Mouse (Mus musculus): ENCODE data around the gene Gfi1b.

The Gfi1b gene

GRCm38 (mm10) chr2:28622521-28623124 lies 841 bp upstream of the Gfi1b start:
- peak in 1 of 2 experiments; percentile 41 for DNase-seq (ENCODE audit: low spot score in 2 of 2)

- no peak for DNase-seq (ENCODE audit: low spot score in 2 of 2)
These were observed 671 bp downstream of the Gfi1b start for GRCm38 (mm10) chr2:28621111-28621510.

GRCm38 (mm10) chr2:28620522-28620921 lies 1.3 kb downstream of the Gfi1b start:
- DNase-seq (ENCODE audit: low spot score in 2 of 2): no peak

DNA sequence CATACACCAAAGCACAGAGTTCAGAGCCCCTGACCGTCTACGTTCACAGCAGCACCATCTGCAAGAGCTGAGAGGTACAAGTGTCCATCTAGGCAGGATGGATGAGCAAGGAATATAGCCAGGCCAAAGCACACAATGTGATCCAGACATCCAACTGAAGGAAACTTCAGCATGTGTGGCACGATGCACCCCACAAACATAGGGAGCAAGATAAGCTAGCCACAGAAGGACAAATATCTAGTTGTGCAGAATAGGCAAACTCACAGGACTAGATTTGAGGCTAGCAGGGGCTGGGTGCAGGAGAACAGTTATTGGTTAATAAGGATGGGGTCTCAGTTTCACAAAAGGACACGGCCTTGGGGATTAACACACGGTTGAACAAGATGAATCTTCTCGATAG lies 2.4 kb downstream of the Gfi1b start:
- DNase-seq (ENCODE audit: low spot score in 2 of 2): no peak

- no peak for DNase-seq (ENCODE audit: low spot score in 2 of 2)
These were observed 2.9 kb downstream of the Gfi1b start for GRCm38 (mm10) chr2:28618777-28619336.

DNA sequence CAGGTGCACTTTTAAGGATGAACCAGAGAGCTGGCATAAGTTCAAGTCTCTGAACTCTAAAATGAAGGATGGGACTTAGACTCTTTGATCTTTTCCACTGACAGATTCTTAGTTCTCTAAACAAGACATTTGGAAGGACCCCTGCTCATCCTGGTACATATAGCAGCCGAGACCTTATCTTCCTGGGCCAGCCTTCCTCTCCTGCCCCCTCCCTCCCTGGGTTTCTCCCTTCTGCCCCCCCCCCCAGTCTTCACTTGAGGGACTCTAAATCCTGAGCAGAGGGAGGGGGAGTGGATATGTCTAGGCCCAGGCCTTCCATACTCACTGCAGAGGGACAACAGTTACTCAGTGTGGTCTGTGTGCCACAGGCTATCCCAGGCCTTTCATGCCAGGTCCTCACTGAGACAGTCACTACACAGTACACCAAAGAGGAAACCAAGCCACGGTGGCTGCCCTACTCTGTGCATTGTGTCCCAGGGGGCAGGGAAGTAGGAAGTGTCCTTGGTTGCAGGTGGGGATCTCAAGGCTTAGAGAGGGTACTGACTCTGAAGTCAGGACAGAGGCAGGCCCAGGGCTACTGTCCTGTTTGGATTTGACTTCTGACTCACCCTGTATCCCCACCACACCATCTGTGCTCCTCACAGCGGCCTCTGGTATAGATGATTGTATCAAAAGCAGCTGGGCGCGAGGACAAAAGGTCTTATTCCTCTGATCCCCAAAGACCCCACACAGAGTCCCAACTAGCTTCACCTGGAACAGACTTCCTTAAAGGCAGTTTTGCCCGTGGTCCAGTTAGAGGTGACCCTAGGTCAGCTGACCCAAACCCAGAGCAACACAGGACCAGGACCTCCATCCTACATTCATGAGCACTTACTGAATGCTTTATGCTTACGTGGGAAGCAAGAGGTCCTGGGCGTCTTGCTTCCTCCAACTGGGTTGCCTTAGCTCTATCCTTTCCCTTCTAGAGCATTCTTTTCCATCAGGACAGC lies 4.0 kb downstream of the Gfi1b start:
- DNase-seq (ENCODE audit: low spot score in 2 of 2): no peak

- no peak for DNase-seq (ENCODE audit: low spot score in 2 of 2)
These were observed 4.9 kb downstream of the Gfi1b start for GRCm38 (mm10) chr2:28616874-28617273.

GRCm38 (mm10) chr2:28616358-28616757 lies 5.4 kb downstream of the Gfi1b start:
- DNase-seq (ENCODE audit: low spot score in 2 of 2): no peak

DNA sequence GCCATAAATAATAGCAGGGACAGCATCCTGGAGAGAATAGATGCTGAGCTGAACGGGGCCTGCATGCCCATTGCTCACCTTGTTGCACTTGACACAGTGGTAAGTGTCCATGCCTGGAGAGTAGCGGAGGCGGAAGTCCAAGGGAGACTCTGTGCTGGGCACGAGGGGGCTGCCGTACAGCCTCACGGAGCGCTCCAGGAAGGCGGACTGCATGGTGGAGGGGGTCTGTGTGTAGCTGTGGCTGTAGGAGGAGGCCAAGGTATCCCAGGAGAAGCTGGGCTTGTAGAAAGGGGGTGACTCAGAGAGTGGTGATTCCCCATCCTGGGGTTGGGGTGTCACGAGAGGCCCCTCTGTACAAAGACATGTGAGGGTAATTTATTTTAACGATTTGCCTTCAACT lies 8.2 kb downstream of the Gfi1b start:
- no peak for DNase-seq (ENCODE audit: low spot score in 2 of 2)

- DNase-seq (ENCODE audit: low spot score in 2 of 2): no peak
These were observed 9.2 kb downstream of the Gfi1b start for GRCm38 (mm10) chr2:28612436-28613063.

DNA sequence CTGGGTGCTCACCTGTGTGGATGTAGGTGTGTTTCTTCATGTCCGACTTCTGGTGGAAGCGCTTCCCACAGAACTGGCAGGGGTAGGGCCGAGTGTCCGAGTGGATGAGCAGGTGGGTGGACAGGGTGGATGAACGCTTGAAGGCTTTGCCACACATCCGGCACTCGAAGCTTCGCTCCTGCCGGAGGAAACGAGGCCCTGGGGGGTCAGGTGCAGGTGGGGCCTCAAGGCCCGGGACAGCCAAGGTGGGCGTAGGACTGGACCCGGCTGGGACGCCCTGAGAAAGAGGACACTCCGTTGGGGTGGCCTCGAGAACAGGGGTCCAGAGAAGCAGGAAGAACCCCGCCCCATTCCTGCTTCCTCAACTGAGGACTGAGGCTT lies 10.4 kb downstream of the Gfi1b start:
- no peak for DNase-seq (ENCODE audit: low spot score in 2 of 2)

DNA sequence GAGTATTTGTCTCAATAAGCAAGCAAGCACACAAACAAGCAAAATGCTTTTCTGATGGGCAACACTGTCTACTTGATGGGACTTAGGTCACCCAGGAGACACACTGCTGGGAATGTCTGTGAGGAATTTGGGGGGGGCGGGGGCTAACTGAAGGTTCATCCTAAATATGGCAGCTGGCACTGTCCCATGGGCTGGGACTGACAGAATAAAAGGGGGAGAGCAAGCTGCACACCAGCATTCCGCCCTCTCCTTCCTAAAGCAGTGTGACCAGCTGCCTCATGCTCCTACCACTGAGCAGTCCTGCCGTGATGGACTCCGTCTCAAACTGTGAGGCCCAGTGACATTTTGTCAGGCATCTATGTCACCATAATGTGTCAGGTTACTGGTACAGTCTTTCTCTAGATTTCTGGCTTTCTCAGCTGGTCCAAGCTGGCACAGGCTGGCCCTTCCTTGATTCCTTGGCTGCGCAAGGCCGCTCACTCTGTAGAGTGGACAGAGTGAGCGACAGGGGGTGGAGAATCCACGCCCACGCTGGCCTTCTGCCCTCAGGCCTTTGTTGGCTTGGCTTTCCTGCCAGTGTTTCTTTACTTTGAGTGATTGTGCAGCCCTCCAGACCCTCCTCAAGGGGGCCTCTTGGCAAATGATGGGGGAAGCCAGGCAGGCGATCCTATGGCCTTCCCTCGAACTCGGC lies 10.9 kb downstream of the Gfi1b start:
- DNase-seq (ENCODE audit: low spot score in 2 of 2): no peak

DNA sequence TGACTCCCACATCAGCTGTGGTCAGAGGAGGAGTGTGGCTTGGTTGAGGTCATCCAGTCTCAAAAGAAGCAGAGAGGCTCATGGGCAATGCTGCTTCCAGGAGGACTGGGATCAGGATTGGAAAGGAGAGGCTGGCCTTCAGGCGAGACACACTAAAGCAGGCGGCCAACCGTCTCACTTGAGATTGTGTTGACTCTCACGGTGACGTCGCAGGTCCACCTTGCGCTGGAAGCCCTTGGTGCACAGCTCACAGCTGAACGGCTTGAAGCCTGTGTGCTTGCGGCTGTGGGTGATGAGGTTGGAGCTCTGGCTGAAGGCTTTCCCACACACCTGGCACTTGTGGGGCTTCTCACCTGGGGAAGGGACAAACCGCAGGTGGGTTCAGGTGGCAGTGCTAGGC lies 11.9 kb downstream of the Gfi1b start:
- no peak for DNase-seq (ENCODE audit: low spot score in 2 of 2)

GRCm38 (mm10) chr2:28607341-28608165 lies 14.2 kb downstream of the Gfi1b start:
- DNase-seq (ENCODE audit: low spot score in 2 of 2): no peak

GRCm38 (mm10) chr2:28606601-28607340 lies 15.0 kb downstream of the Gfi1b start:
- DNase-seq (ENCODE audit: low spot score in 2 of 2): no peak

- no peak for DNase-seq (ENCODE audit: low spot score in 2 of 2)
These were observed 15.8 kb downstream of the Gfi1b start for GRCm38 (mm10) chr2:28605789-28606541.

DNA sequence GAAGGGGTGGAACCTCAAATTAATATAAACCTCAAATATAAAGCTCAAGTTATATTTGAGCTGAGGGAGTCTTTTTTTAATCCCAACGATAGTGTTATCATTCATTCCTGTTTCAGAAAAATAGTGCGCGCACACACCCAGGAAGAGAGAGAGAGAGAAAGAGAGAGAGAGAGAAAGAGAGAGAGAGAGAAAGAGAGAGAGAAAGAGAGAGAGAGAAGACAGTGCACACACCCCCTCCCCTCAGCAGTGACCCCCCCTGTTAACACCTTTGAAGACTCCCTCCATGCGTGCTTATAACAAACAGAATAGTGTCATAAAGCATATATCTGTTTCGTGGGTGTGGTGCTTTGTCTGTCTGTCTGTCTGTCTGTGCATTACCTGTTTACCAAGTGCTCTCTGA lies 18.2 kb downstream of the Gfi1b start:
- DNase-seq (ENCODE audit: low spot score in 2 of 2): no peak

GRCm38 (mm10) chr2:28601720-28602590 lies 19.8 kb downstream of the Gfi1b start:
- no peak for DNase-seq (ENCODE audit: low spot score in 2 of 2)

DNA sequence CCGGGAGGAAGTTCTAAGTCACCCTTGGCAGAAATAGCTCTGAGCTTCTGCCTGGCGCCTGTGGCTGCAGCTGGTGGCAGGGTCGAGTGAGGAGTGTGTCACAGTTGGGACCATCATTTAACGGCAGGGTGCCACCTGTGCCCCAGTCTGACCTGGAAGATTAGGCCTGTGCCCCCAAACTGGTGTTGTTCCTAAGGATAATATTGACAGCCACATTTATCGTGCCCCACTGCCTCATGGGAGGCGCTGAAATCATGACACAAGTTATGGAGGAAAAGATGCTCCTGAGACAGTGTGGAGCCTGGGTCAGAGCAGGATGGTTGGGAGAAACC lies 22.2 kb downstream of the Gfi1b start:
- no peak for DNase-seq (ENCODE audit: low spot score in 2 of 2)

Measured in right cerebral cortex, postnatal 10 days (tissue).